Mouse (Mus musculus): ENCODE results near the gene Gck. TPM values are rescaled to one million over a fixed set of nuclear protein-coding genes. Genes with fewer than 3 reads are reported as not detected.
"Not testable (repeated sequence)": the region's sequence is repeated elsewhere in the genome, so short reads cannot be mapped to it uniquely, and the experiment has no call there.

The Gck gene
- polyA plus RNA-seq, 1 experiment: not detected

DNA sequence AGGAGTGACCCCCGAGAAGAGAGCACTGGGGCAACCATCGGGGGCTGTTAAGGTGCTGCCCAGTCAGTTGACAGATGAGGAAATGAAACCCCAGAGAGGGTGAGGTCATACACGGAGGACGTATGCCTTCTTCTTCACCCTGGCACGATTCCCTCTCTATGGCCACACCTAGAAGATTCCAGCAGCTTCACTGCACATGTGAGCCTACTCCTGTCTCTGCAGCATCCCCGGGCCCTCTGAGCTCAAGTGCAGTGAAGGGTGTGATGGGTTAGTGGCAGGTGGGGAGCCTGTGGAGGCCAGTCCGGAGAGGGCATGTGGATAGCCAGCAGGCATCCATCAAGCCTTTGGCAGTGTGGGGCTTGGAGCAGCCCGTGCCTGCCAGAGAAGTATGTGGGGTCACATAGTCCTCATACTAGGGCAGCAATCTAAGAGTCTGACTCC lies 57.7 kb downstream of the Gck start:
- H3K27me3 ChIP-seq (ENCODE audit: control insufficient read depth, insufficient read depth, low read length, poor library complexity, severe bottlenecking): no peaks in the 10 kb centered on the region
- H3K9ac ChIP-seq (ENCODE audit: low read depth, poor library complexity, severe bottlenecking): no peak overlapping the region
- peaks cover 1% of the 10 kb centered on the region for H3K4me1 ChIP-seq (ENCODE audit: control insufficient read depth, insufficient read depth, low read length)
- no peaks in the 10 kb centered on the region for H3K9me3 ChIP-seq (replicated peaks; ENCODE audit: control insufficient read depth, insufficient read depth, low read length, poor library complexity, severe bottlenecking)
- no peak overlapping the region for H3K27ac ChIP-seq (ENCODE audit: insufficient read depth, low read length)
- TF ChIP-seq EP300 (IDR thresholded peaks at IDR 0.05; ENCODE audit: insufficient read depth, low read depth, low read length): no peak
- no peak for TF ChIP-seq POLR2A (IDR thresholded peaks at IDR 0.05; ENCODE audit: insufficient read depth, low read length)
- no peak for TF ChIP-seq CTCF (IDR thresholded peaks at IDR 0.05; ENCODE audit: low read depth, low read length)
- H3K4me3 ChIP-seq (ENCODE audit: low read depth, low read length): no peak overlapping the region
- H3K36me3 ChIP-seq (ENCODE audit: control insufficient read depth, insufficient read depth, low read length, poor library complexity, severe bottlenecking): no peaks in the 10 kb centered on the region

DNA sequence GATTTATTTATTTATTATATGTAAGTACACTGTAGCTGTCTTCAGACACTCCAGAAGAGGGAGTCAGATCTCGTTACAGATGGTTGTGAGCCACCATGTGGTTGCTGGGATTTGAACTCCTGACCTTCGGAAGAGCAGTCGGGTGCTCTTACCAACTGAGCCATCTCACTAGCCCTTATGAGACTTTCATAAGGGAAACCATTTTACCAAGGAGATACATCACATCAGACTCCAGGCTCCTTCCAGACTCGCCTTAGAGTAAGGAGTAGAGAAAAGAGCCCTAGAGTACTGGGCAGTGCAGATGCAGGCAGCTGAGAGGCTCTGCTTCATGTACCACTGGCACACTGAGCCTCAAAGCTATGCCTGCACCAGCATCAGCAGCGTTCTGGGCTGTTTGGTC lies 61.3 kb downstream of the Gck start:
- H3K4me1 ChIP-seq (ENCODE audit: control insufficient read depth, insufficient read depth, low read length); H3K36me3 ChIP-seq (ENCODE audit: control insufficient read depth, insufficient read depth, low read length, poor library complexity, severe bottlenecking); H3K27ac ChIP-seq (ENCODE audit: insufficient read depth, low read length); H3K27me3 ChIP-seq (ENCODE audit: control insufficient read depth, insufficient read depth, low read length, poor library complexity, severe bottlenecking); H3K9me3 ChIP-seq (replicated peaks; ENCODE audit: control insufficient read depth, insufficient read depth, low read length, poor library complexity, severe bottlenecking); H3K4me3 ChIP-seq (ENCODE audit: low read depth, low read length); H3K9ac ChIP-seq (ENCODE audit: low read depth, poor library complexity, severe bottlenecking): not testable (repeated sequence)

DNA sequence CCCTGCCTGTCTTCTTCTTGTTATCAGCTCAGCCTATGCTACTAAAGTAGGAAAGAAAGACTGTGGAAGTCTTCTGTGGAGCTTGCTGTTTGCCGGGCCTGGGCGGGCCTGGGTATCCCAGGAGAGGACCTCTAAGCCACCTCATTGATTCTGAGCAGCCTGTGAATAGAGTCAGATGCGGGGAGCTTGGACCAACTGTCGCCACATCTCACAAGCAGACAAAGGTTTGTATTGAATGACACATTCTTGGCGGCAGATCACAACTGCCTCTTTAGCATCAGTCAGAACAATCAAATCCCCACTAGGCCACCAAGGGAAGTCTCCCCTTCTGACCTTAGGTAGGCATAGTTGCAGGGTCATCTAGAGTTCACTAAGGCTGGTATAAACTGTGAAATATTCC lies 62.6 kb downstream of the Gck start:
- no peaks in the 10 kb centered on the region for H3K4me1 ChIP-seq (ENCODE audit: control insufficient read depth, insufficient read depth, low read length)
- H3K27me3 ChIP-seq (ENCODE audit: control insufficient read depth, insufficient read depth, low read length, poor library complexity, severe bottlenecking): no peaks in the 10 kb centered on the region
- no peaks in the 10 kb centered on the region for H3K9me3 ChIP-seq (replicated peaks; ENCODE audit: control insufficient read depth, insufficient read depth, low read length, poor library complexity, severe bottlenecking)
- H3K27ac ChIP-seq (ENCODE audit: insufficient read depth, low read length): no peak overlapping the region
- H3K4me3 ChIP-seq (ENCODE audit: low read depth, low read length): 0 out of 2 replicates have a peak overlapping the region, but pooled peaks have one; percentile 0
- H3K36me3 ChIP-seq (ENCODE audit: control insufficient read depth, insufficient read depth, low read length, poor library complexity, severe bottlenecking): no peaks in the 10 kb centered on the region
- TF ChIP-seq POLR2A (IDR thresholded peaks at IDR 0.05; ENCODE audit: insufficient read depth, low read length) (no peak), EP300 (IDR thresholded peaks at IDR 0.05; ENCODE audit: insufficient read depth, low read depth, low read length) (no peak), CTCF (IDR thresholded peaks at IDR 0.05; ENCODE audit: low read depth, low read length) (no peak)
- H3K9ac ChIP-seq (ENCODE audit: low read depth, poor library complexity, severe bottlenecking): no peak overlapping the region

DNA sequence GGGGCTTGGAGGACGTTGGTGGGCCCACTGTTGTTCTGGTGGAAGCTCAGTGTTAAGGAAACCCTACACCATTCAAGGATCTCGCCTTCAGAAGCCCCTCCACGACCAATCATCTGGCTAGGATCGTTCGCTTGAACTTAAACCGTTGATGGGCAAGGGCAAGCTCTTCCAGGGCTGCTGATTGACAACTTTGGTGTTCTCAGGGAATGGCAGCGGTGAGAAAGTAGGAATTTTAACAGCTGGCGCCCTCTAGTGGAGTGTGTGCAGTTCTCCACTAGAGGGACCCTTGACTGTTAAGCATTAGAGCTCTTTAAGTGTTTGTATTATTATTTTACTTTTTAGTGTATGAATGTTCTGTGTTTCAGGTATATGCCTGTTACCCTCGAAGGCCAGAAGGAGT lies 63.7 kb downstream of the Gck start:
- Histone ChIP-seq H3K4me1 (ENCODE audit: control insufficient read depth, insufficient read depth, low read length) (no peaks in the 10 kb centered on the region), H3K4me3 (ENCODE audit: low read depth, low read length) (no peak overlapping the region), H3K27me3 (ENCODE audit: control insufficient read depth, insufficient read depth, low read length, poor library complexity, severe bottlenecking) (no peaks in the 10 kb centered on the region), H3K9me3 (replicated peaks; ENCODE audit: control insufficient read depth, insufficient read depth, low read length, poor library complexity, severe bottlenecking) (no peaks in the 10 kb centered on the region), H3K9ac (ENCODE audit: low read depth, poor library complexity, severe bottlenecking) (no peak overlapping the region), H3K36me3 (ENCODE audit: control insufficient read depth, insufficient read depth, low read length, poor library complexity, severe bottlenecking) (no peaks in the 10 kb centered on the region), H3K27ac (ENCODE audit: insufficient read depth, low read length) (no peak overlapping the region)
- no peak for TF ChIP-seq POLR2A (IDR thresholded peaks at IDR 0.05; ENCODE audit: insufficient read depth, low read length)
- TF ChIP-seq EP300 (IDR thresholded peaks at IDR 0.05; ENCODE audit: insufficient read depth, low read depth, low read length): no peak
- TF ChIP-seq CTCF (IDR thresholded peaks at IDR 0.05; ENCODE audit: low read depth, low read length): peak; percentile 52

DNA sequence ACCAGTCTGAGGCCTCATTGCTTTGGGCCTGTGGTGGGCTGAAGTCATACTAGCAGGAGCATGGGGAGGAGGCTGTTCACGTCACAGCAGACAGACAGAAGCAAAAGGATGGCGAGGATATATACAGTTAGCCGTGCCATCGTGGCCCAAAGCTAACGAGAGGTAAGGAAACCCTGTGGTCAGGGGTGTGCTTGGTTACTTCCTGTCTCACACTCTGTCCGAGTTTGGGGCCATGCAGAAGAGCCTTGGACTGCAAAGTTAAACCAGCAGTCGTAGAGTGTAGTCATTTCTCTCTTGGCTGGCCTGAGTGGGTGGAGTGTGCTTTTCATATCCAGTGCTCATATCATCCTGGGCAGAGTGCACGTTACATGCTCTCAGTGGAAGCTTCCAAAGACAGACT lies 67.4 kb downstream of the Gck start:
- no peak overlapping the region for H3K27ac ChIP-seq (ENCODE audit: insufficient read depth, low read length)
- no peaks in the 10 kb centered on the region for H3K9me3 ChIP-seq (replicated peaks; ENCODE audit: control insufficient read depth, insufficient read depth, low read length, poor library complexity, severe bottlenecking)
- H3K9ac ChIP-seq (ENCODE audit: low read depth, poor library complexity, severe bottlenecking): no peak overlapping the region
- no peaks in the 10 kb centered on the region for H3K27me3 ChIP-seq (ENCODE audit: control insufficient read depth, insufficient read depth, low read length, poor library complexity, severe bottlenecking)
- no peaks in the 10 kb centered on the region for H3K36me3 ChIP-seq (ENCODE audit: control insufficient read depth, insufficient read depth, low read length, poor library complexity, severe bottlenecking)
- no peaks in the 10 kb centered on the region for H3K4me1 ChIP-seq (ENCODE audit: control insufficient read depth, insufficient read depth, low read length)
- no peak overlapping the region for H3K4me3 ChIP-seq (ENCODE audit: low read depth, low read length)
- TF ChIP-seq POLR2A (IDR thresholded peaks at IDR 0.05; ENCODE audit: insufficient read depth, low read length) (no peak), CTCF (IDR thresholded peaks at IDR 0.05; ENCODE audit: low read depth, low read length) (no peak), EP300 (IDR thresholded peaks at IDR 0.05; ENCODE audit: insufficient read depth, low read depth, low read length) (no peak)

DNA sequence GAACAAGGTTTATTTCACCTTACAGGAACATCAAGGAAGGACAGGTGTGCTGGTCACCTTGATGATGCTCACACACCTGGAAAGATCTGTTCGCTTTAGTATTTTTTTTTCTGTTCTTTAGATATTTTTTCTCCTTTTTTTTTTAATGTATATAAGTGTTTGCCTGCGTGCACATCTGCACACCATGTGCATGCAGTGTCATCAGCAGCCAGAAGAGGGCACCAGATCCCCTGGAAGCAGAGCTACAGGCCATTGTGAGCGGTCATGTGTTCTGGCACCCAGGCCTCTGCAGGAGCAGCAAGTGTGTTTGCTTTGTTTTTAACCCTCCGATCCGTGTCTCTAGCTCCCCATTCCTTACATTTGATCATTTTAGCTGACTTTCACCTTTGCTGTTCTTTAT lies 70.0 kb downstream of the Gck start:
- peak overlapping the region; percentile 77; the same call in 1 of the 2 replicates for H3K9ac ChIP-seq (ENCODE audit: low read depth, poor library complexity, severe bottlenecking)

More for the DNA sequence above, 70.0 kb downstream of the Gck start:
- Histone ChIP-seq H3K9me3 (replicated peaks; ENCODE audit: control insufficient read depth, insufficient read depth, low read length, poor library complexity, severe bottlenecking) (no peaks in the 10 kb centered on the region), H3K27me3 (ENCODE audit: control insufficient read depth, insufficient read depth, low read length, poor library complexity, severe bottlenecking) (no peaks in the 10 kb centered on the region), H3K4me3 (ENCODE audit: low read depth, low read length) (no peak overlapping the region), H3K36me3 (ENCODE audit: control insufficient read depth, insufficient read depth, low read length, poor library complexity, severe bottlenecking) (peaks cover 4% of the 10 kb centered on the region; the same call in 1 of the 2 replicates), H3K27ac (ENCODE audit: insufficient read depth, low read length) (0 out of 2 replicates have a peak overlapping the region, but pooled peaks have one; percentile 4), H3K4me1 (ENCODE audit: control insufficient read depth, insufficient read depth, low read length) (no peaks in the 10 kb centered on the region)
- no peak for TF ChIP-seq POLR2A (IDR thresholded peaks at IDR 0.05; ENCODE audit: insufficient read depth, low read length)
- peak; percentile 94 for TF ChIP-seq CTCF (IDR thresholded peaks at IDR 0.05; ENCODE audit: low read depth, low read length)
- TF ChIP-seq EP300 (IDR thresholded peaks at IDR 0.05; ENCODE audit: insufficient read depth, low read depth, low read length): peak; percentile 44; the same call in 1 of the 2 replicates

Data from ES-Bruce4 (cell line).